ENCODE assay signal across 10 mouse cellular contexts in genomic region chr9:41859780-41860179, GRCm38 (mm10).
DNase-seq lines count a peak whose midpoint lies in the region; ATAC-seq lines count a peak whose summit lies in the region.
"Had no signal": no experiment of that assay in that cellular context is flagged by ENCODE, and none has a peak within 500 bp of the region (broad histone marks: within the 10 kb centered on the region; RNA-seq: fewer than 3 reads in every experiment).

No protein-coding gene starts in this region.

- H3K9me3 ChIP-seq in heart, embryonic 11.5 days (replicated peaks; ENCODE audit: control insufficient read depth, low read length), result no peaks in the 10 kb centered on the region
- H3K9me3 ChIP-seq in midbrain, embryonic 10.5 days (replicated peaks), result no peaks in the 10 kb centered on the region
- no peaks in the 10 kb centered on the region for H3K9me3 ChIP-seq in midbrain, embryonic 11.5 days (ENCODE audit: control insufficient read depth, low read length)
- H3K9me3 ChIP-seq in hindbrain, embryonic 13.5 days, result no peaks in the 10 kb centered on the region
- no peaks in the 10 kb centered on the region for H3K9me3 ChIP-seq in midbrain, embryonic 16.5 days (replicated peaks; ENCODE audit: control insufficient read depth, low read length, poor library complexity, severe bottlenecking)

- peaks cover 24% of the 10 kb centered on the region for H3K4me1 ChIP-seq in heart, embryonic 11.5 days (ENCODE audit: control insufficient read depth, insufficient read depth, low read length)
- H3K4me1 ChIP-seq in midbrain, embryonic 10.5 days, result peaks cover 15% of the 10 kb centered on the region
- peaks cover 9% of the 10 kb centered on the region for H3K4me1 ChIP-seq in midbrain, embryonic 11.5 days (ENCODE audit: control insufficient read depth, insufficient read depth, low read length)
- H3K4me1 ChIP-seq in hindbrain, embryonic 13.5 days (replicated peaks), result peaks cover 52% of the 10 kb centered on the region
- peaks cover 27% of the 10 kb centered on the region for H3K4me1 ChIP-seq in midbrain, embryonic 16.5 days (ENCODE audit: control insufficient read depth, insufficient read depth, low read length)

- DNase-seq in heart, postnatal 4 days, result no peak
- no peak for DNase-seq in midbrain, embryonic 10.5 days (ENCODE audit: low spot score)
- no peak for DNase-seq in midbrain, embryonic 11.5 days (ENCODE audit: low spot score, missing footprints)
- DNase-seq in adrenal gland, adult (ENCODE audit: inconsistent age in 2 of 2, low spot score in 1 of 2), result no peak
- no peak for DNase-seq in left cerebral cortex, adult 9 months (ENCODE audit: low spot score in 2 of 2)
- DNase-seq: cerebellum, postnatal 10 days had no signal

- no peak overlapping the region for H3K4me3 ChIP-seq in heart, embryonic 11.5 days (ENCODE audit: low read depth, low read length)
- H3K4me3 ChIP-seq in midbrain, embryonic 10.5 days, result no peak overlapping the region
- H3K4me3 ChIP-seq in midbrain, embryonic 11.5 days (ENCODE audit: low read depth, low read length), result no peak overlapping the region
- no peak overlapping the region for H3K4me3 ChIP-seq in hindbrain, embryonic 13.5 days
- no peak overlapping the region for H3K4me3 ChIP-seq in midbrain, embryonic 16.5 days (ENCODE audit: low read depth, low read length)

- H3K27ac ChIP-seq in heart, embryonic 11.5 days (ENCODE audit: low read depth, low read length), result peak overlapping the region; percentile 80
- H3K27ac ChIP-seq in midbrain, embryonic 10.5 days (replicated peaks), result peak overlapping the region; percentile 49
- no peak overlapping the region for H3K27ac ChIP-seq in midbrain, embryonic 11.5 days (ENCODE audit: low read depth, low read length)
- peak overlapping the region; percentile 88 for H3K27ac ChIP-seq in hindbrain, embryonic 13.5 days
- H3K27ac ChIP-seq in midbrain, embryonic 16.5 days (ENCODE audit: low read length), result peak overlapping the region; percentile 56

- H3K4me2 ChIP-seq in heart, embryonic 11.5 days, result no peak overlapping the region
- no peak overlapping the region for H3K4me2 ChIP-seq in midbrain, embryonic 11.5 days
- no peak overlapping the region for H3K4me2 ChIP-seq in hindbrain, embryonic 13.5 days
- H3K4me2 ChIP-seq in midbrain, embryonic 16.5 days (ENCODE audit: low read length), result no peak overlapping the region

- H3K9ac ChIP-seq in heart, embryonic 11.5 days (ENCODE audit: low read depth, low read length), result no peak overlapping the region
- no peak overlapping the region for H3K9ac ChIP-seq in midbrain, embryonic 11.5 days (ENCODE audit: low read length)
- no peak overlapping the region for H3K9ac ChIP-seq in hindbrain, embryonic 13.5 days
- no peak overlapping the region for H3K9ac ChIP-seq in midbrain, embryonic 16.5 days (ENCODE audit: low read depth, low read length)

- 62% methylated on average over 3 of the region's 3 CpGs for WGBS in heart, embryonic 11.5 days (ENCODE audit: insufficient replicate concordance)
- 84% methylated on average over 3 of the region's 3 CpGs for WGBS in midbrain, embryonic 10.5 days
- 82% methylated on average over 3 of the region's 3 CpGs for WGBS in midbrain, embryonic 11.5 days
- WGBS in hindbrain, embryonic 13.5 days, result 79% methylated on average over 3 of the region's 3 CpGs
- 81% methylated on average over 3 of the region's 3 CpGs for WGBS in midbrain, embryonic 16.5 days

- no peaks in the 10 kb centered on the region for H3K27me3 ChIP-seq in heart, embryonic 11.5 days (ENCODE audit: control insufficient read depth, insufficient read depth, low read length)
- no peaks in the 10 kb centered on the region for H3K27me3 ChIP-seq in midbrain, embryonic 10.5 days (ENCODE audit: low read depth, poor library complexity, severe bottlenecking)
- no peaks in the 10 kb centered on the region for H3K27me3 ChIP-seq in midbrain, embryonic 11.5 days (ENCODE audit: control insufficient read depth, insufficient read depth, low read length)
- no peaks in the 10 kb centered on the region for H3K27me3 ChIP-seq in hindbrain, embryonic 13.5 days
- no peaks in the 10 kb centered on the region for H3K27me3 ChIP-seq in midbrain, embryonic 16.5 days (ENCODE audit: control insufficient read depth, insufficient read depth, low read depth, low read length)

- ATAC-seq in heart, embryonic 11.5 days (replicated peaks; ENCODE audit: insufficient number of reproducible peaks, low FRiP score, low TSS enrichment), result no peak
- ATAC-seq in midbrain, embryonic 11.5 days (ENCODE audit: low FRiP score), result no peak
- ATAC-seq in hindbrain, embryonic 13.5 days (ENCODE audit: low FRiP score), result no peak
- ATAC-seq in midbrain, embryonic 16.5 days, result no peak
- ATAC-seq: lung, postnatal 0 days had no signal

- H3K36me3 ChIP-seq in heart, embryonic 11.5 days (ENCODE audit: control insufficient read depth, insufficient read depth, low read length), result no peaks in the 10 kb centered on the region
- H3K36me3 ChIP-seq in midbrain, embryonic 10.5 days, result no peaks in the 10 kb centered on the region
- H3K36me3 ChIP-seq in midbrain, embryonic 11.5 days (ENCODE audit: control insufficient read depth, insufficient read depth, low read length), result no peaks in the 10 kb centered on the region
- no peaks in the 10 kb centered on the region for H3K36me3 ChIP-seq in hindbrain, embryonic 13.5 days
- H3K36me3 ChIP-seq in midbrain, embryonic 16.5 days (ENCODE audit: control insufficient read depth, insufficient read depth, low read length), result no peaks in the 10 kb centered on the region
